Mouse (Mus musculus) brain, adult 2 months (tissue): ENCODE measurements around the gene Spata5.
"Not testable (repeated sequence)": the region's sequence is repeated elsewhere in the genome, so short reads cannot be mapped to it uniquely, and the experiment has no call there.

Experiments
- DNase-seq: peaks from one replicate; pipeline ENCODE4 v3.0.0; 2011; ENCODE audit warnings: low read depth, low spot score

The Spata5 gene

DNA sequence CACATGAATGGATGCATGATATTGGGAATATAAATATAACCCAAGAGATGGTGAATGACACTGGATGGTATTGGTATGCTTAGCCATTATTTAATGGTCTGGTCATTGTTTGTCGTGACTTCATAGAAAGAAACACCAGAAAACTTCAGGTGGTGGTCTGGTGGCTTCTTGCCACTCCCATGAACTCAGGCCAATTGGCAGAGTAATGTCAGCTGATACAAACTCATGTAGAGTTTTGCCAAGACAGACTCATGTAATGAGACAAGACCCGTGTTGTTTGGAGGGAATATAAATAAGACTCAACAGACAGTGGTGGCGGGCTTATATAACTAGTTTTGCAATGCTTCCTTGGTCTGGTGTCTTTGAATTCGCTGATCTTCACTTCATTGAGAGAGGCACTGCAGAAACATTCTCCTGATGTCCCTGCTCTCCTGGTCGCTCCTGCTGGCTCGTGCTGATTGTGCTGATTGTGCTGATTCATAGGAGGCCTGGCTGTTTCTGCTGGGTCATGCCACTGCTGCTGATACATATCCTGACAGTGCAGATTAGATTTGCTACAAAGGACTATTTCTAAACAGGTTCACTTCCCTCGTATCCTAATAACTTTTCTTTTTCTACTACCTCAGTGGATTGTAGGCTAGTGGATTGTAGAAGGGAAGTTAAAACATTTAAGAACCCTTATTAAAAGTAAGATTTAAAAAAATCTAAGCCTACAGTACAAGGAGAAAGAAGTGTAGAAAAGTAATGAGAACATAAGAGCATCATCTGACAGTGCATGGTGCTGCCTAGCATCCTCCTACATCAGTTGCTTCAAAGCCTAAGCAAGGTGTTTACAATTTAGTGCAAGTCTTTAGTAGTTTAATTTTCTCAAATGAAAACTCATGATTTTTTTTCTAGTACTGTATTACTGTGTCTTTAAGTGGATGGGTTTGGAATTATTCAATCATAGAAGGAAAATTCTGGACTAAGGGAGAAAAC is 90.6 kb downstream of the Spata5 start:
- peak; percentile 11 for DNase-seq

GRCm38 (mm10) chr3:37515485-37515884 is 95.8 kb downstream of the Spata5 start:
- peak; percentile 16 for DNase-seq

DNA sequence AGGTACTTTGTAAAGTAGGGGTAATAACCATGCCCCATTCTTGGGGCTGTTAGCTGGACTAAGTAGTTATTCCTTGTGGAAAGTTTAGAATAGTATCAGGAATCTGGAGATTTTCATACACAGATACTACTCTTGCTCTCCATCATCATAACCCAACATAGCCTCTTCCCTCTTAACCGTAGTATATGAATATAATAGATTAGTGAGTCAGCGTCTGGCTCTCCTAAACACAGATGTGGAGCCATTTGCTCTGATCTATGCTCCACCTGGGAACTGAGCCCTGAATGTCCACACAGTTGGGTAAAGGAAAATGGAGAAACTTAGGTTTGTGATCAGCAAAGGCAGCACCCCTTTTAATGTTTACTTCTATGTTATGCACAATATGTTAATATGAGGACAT is 96.7 kb downstream of the Spata5 start:
- no peak for DNase-seq

GRCm38 (mm10) chr3:37518611-37519010 is 98.9 kb downstream of the Spata5 start:
- DNase-seq = no peak

DNA sequence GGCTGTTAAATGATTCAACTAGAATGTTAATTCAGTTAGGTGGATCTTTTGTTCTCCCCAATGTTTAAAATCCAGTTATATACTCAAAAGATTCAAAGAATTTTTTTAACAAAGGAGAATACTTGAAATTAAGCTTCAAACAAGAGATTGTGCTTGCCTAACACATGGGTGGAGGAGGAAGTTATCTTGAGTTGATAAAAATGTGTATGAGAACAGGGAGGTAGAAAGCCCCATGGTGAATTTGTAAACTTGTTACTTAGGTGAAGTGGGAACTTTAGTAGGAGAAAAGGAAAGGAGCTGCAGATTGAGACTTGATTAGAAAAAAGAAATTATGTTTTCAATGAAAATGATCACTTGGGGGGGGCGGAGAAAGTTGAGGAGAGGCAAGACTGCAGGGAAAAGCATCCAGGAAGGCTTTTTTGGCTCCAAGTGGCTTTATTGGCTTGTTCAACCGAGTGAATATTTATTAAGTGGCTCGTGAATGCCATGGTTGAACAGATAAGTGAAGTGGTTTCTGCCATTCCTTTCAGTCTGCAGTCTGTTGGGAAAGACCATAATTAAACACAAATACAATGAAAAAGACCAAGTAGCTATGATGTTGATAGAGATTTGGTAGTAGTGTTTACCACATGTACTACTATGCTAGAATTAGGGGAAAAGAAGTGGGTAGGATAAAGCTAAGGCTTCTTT is 100.8 kb downstream of the Spata5 start:
- DNase-seq = no peak

- DNase-seq = no peak
These were observed 112.4 kb downstream of the Spata5 start for GRCm38 (mm10) chr3:37532079-37532478.

DNA sequence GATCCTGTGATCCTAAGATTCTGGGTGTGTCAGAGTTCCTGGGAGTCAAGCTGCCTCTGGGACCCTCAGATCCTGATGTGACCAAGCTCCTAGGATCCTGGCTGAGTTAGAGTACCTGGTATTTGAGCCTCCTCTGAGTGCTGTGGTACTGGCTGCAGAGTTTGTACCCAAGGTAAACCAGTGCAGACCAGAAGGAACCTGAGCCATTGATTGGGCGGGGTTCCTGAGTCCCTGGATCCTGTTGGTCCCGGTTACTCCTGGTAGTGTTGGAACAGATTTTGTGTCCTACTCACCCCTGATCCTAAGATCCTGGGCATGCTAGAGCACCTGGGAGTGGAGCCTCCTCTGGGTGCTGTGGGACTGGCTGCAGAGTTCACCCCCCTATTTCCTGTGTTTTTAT is 121.0 kb downstream of the Spata5 start:
- not testable (repeated sequence) for DNase-seq

DNA sequence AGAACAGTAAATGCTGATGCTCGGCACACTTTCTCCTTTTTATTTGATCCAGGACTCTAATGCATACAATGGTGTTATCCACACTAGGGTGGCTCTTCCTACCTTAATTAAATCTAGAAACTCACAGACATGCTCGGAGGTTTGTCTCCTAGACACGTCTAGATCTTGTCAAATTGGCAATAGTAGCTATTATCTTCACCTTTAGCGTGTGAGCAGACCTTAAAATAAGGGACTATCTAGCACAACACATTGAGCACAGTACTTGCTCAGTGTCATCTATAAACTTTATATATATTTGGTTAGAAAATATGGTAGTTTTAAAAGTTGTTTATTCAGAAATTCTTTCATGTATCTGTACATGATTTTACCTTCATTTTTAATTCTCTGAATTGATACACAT is 126.7 kb downstream of the Spata5 start:
- DNase-seq = no peak

DNA sequence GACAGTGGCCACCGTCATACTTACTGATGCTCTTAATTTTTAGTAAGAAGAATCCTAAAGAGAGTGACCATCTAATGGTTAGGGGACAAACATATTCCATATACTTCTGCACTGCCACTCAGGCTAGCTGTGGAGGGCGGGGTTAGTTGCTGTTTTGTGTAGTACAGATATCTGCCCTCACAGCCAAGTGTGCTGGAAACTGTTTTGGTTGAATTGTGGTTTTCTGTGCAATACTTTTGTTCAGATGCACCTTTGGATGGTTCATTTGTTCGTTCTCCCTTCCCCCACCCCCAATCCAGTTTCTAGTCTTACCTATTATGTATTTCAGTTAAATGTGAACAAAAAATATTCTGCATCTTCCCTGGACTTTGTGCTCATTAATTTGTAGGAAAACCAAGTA is 130.5 kb downstream of the Spata5 start:
- no peak for DNase-seq

GRCm38 (mm10) chr3:37550594-37550993 is 130.9 kb downstream of the Spata5 start:
- DNase-seq = no peak

- no peak for DNase-seq
These were observed 131.8 kb downstream of the Spata5 start for GRCm38 (mm10) chr3:37551486-37551885.

GRCm38 (mm10) chr3:37552244-37552643 is 132.5 kb downstream of the Spata5 start:
- DNase-seq = no peak

GRCm38 (mm10) chr3:37553371-37554033 is 133.8 kb downstream of the Spata5 start:
- no peak for DNase-seq

DNA sequence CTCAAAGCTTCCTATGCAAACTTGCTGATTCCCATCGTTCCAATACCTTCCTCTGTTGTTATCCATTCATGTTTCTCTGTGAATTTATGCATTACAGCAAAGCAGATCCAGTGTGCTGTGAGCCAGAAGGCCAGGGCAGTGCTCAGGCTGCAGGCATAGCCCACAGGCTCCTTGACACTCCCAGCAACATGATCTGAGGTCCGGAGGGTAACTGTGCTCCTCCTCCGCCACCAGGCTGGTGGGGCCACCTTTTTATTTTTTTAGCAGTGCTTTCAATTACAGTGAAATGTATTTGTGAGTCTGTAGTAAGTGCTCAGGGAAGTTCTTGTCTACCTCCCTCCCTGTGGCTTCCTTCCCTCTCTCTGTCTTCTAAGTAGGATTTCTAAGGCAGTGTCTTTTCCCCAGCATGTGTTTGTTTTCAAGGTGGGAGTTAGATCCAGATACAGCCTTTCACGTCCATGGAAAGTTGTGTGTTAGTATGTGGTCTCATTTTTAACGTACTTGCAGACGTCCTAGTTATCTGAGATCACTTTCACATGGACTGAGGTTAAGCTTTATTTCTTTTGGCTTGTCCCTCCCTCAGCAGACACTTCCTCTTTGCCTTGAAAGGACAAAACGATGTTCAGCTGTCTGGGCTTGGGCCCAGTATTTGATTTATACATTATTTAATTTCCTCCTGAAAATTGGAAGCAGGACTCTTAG is 136.9 kb downstream of the Spata5 start:
- no peak for DNase-seq

DNA sequence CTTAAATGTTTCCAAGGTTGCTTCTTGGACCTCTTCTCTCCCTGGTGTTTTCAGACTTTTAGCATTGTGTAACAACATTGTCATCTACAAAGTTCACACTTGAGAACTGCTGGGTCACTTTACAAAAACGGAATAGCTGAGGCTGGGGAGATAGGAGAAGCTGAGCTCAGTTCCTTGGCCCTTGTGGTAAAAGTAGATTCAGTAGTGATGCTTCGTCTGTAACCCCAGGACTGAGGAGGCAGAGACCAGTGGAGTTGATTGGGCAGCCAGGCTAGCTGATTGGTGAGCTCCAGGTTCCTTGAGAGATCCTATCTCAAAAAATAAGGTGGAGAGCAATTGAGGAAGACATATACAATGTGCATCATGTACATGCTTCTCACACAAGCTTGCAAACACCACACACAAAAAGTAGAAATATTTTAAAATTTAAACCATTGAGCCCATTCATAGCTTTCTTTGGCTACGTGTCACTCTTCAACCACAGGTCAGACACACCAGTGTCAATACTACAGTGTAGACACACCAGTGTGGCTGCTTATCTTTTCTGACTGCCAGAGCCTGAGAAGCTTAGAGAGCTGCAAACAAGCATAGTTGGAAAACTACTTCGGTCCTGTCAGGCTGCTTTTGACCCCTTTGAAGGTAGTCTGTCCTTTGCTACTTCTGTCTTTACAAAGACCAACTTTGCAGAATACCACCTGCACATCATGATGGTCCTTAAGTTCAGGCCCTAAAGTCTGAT is 138.2 kb downstream of the Spata5 start:
- no peak for DNase-seq

DNA sequence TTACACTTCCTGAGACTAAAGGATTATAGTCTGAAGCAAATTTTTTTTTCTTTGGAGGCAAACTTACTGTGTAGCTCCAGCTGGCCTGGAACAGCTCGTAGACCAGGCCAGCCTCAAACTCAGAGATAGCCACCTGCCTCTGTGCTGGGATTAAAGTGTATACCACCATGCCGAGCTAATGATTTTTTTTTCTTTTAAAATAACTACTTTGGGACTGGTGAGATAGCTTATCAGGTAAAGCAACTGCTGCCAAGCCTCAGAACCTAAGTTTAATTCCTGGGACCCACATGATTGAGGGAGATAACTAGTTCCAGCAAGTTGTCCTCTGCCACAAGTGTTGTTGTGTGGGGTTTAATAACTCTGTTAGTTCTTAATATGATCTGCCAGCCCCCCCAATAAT is 139.6 kb downstream of the Spata5 start:
- no peak for DNase-seq

GRCm38 (mm10) chr3:37561466-37561865 is 141.8 kb downstream of the Spata5 start:
- no peak for DNase-seq

DNA sequence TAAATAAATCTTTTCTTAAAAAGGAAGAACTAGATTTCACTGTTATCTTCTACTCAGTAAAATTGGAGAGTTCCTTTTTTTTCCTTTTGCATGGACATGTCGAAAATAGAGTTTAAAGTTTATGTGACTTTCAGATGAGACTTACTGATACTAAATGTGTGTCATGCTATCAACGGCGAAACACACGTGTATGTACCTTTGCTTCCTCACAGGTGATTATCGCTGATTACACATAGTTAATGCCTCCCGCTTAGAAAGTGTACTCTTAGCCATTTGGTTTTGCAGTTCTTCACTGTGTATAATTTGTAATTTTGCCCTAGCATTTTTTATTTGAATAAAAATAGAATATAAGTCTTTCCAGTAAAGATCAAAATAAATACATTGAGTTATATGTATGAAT is 146.4 kb downstream of the Spata5 start:
- no peak for DNase-seq

- DNase-seq = no peak
These were observed 147.8 kb downstream of the Spata5 start for GRCm38 (mm10) chr3:37567505-37567904.

GRCm38 (mm10) chr3:37568780-37569179 is 149.1 kb downstream of the Spata5 start:
- no peak for DNase-seq
